Mouse (Mus musculus): ENCODE results near the gene Zfp185.
"Not testable (repeated sequence)": the region's sequence is repeated elsewhere in the genome, so short reads cannot be mapped to it uniquely, and the experiment has no call there.

Gene Zfp185

DNA sequence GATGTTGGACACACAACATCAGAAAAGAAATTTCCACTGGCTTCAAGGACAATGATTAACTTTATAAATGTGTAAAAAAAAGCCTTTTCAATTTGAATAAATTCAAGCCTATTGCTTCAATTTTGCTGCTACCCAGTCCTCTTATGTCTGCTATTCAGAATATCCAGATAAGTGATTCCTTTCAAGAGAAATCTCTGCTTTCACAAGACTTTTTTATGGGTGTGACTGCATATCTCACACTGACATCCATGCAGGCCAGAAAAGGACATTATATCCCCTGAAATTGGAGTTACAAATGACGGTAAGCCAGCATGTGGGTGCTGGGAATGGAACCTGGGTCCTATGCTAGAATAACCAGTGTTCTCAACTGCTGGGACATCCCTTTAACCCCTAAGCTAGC is 74.4 kb downstream of the Zfp185 start:
- no peak for DNase-seq (ENCODE audit: low read depth in 2 of 2, low spot score in 2 of 2)

DNA sequence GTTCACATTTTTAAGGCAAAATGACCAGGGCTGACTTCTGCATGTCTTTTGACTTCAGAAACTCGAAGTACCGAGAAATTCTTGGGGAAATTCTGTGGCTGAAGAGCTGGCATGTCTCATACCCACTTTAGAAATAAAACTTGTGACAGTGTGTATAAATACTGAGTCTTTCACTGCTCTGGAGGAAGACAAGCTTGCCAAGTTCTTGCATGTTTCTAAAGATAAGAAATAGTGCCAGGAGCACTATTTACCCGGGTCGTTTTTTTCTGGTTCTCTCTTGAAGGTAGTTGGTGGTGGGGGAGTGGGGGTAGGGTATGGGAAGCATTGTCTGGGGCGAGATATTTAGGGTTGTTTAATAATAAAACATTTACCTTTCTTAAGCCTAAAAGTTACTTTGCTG is 75.2 kb downstream of the Zfp185 start:
- DNase-seq (ENCODE audit: low read depth in 2 of 2, low spot score in 2 of 2): no peak

DNA sequence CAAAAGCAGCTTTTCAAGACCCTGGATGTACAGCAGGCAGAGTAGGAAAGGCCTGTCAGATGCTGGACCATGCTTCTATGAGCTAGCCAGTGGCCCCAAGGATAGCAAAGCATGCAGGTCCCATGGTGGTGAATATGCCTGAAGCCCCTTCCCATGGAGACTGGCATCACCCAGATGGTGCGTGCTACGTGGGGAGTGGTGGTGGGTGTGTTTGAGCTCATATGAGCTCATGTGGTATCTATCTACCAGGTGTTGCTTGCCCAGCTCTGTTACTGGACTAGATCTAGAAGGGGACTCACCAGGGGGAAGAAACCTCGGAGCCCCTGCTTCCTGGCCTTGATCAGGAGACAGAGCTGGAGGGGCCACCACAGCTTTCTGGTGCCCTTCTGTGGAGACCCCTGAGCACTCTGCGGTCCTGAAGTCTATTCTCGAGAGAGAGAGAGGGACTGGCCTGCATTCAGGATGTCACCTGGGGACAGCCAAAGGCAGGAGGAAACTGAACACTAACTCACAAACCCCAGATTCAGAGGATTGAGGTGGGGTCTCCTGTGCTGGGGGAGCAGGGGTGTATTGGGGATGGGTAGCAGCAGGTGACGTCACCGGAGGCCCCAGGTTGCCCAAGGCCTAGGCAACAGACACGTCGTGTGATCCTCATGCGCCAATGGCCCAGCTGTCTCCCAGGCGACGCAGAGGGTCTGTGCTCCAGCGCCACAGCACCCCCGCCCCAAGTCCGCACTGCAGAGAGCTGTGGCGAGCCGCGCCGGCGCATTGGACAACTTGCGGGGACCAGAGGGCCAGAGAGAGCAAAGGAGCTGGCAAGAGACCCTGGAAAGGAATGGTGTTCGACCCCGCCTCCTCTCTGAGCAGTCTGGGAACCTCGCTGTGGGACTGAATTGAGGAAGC is 76.6 kb downstream of the Zfp185 start:
- DNase-seq (ENCODE audit: low read depth in 2 of 2, low spot score in 2 of 2): no peak

DNA sequence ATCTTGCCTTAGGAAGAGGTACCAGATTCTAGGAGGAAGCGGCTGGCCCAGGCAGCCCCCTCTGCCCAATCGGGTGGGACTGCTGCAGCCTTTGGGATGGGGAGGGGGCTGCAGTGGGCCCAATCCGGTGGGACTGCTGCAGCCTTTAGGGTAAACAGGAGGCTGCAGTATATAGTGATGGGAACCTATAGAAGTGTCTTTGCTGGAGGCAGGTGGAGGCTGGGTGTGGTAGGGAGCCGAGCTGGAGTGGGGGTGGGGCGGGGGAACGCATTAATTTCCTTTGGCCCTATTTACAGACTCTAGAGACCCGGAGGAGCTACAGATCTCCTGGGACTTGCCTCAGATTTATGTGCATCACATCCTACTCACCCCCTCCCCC is 77.3 kb downstream of the Zfp185 start, which contains the start of gene Pnma3:
Gene Pnma3 (plus strand): TSS at position 373 of the 379 bp plus-strand sequence.
- DNase-seq (ENCODE audit: low read depth in 2 of 2, low spot score in 2 of 2): no peak

DNA sequence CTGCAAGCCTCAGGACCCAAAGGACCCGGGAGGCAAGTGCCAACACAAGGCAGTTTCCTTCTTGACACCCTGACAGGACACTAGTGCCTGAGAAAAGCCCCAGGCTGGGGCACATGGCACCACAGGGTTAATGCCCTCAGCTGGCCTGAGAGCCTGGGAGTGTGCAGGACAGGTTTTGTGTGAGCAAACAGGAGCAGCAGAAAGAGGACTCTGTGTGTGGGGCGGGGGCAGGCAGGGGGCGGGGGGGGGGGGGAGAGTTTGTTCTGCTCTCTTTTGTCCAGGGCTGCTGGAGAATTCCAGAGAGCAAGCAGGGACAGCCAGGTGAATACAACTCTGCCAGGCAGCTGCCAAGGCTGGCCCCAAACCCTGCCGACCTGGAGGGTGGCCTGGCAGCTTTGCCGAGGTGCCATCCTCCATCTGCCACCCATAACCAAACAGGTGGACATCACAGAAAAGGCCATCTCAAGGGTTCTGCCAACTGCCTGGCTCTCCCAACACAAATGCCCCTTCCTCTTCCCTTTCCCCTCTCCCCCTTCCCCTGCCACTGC is 79.7 kb downstream of the Zfp185 start:
- DNase-seq (ENCODE audit: low read depth in 2 of 2, low spot score in 2 of 2): not testable (repeated sequence)
